Mouse (Mus musculus): ENCODE measurements around the gene Isg15. TPM values are rescaled to one million over a fixed set of nuclear protein-coding genes. Genes with fewer than 3 reads are reported as not detected.

Isg15 gene
- polyA plus RNA-seq, 1 experiment, result 96.9 TPM

- no peak for TF ChIP-seq POLR2A (IDR thresholded peaks at IDR 0.05; ENCODE audit: borderline replicate concordance, low read depth, low read length)
- TF ChIP-seq CTCF (IDR thresholded peaks at IDR 0.05; ENCODE audit: low read depth, low read length), result no peak
- Histone ChIP-seq H3K4me1 (ENCODE audit: control insufficient read depth, insufficient read depth, low read length) (peaks cover 28% of the 10 kb centered on the region), H3K4me3 (ENCODE audit: insufficient read depth, low read length) (no peak overlapping the region), H3K27ac (ENCODE audit: insufficient read depth, low read depth, low read length) (peak overlapping the region; percentile 69)
Measured at GRCm38 (mm10) chr4:156227752-156228392, 27.3 kb upstream of the Isg15 start.

GRCm38 (mm10) chr4:156224276-156224675 lies 23.7 kb upstream of the Isg15 start:
- TF ChIP-seq POLR2A (IDR thresholded peaks at IDR 0.05; ENCODE audit: borderline replicate concordance, low read depth, low read length) (no peak), CTCF (IDR thresholded peaks at IDR 0.05; ENCODE audit: low read depth, low read length) (no peak)
- Histone ChIP-seq H3K4me3 (ENCODE audit: insufficient read depth, low read length) (no peak overlapping the region), H3K27ac (ENCODE audit: insufficient read depth, low read depth, low read length) (no peak overlapping the region), H3K4me1 (ENCODE audit: control insufficient read depth, insufficient read depth, low read length) (peaks cover 21% of the 10 kb centered on the region)

- Histone ChIP-seq H3K27ac (ENCODE audit: insufficient read depth, low read depth, low read length) (no peak overlapping the region), H3K4me1 (ENCODE audit: control insufficient read depth, insufficient read depth, low read length) (peaks cover 3% of the 10 kb centered on the region; the same call in 1 of the 2 replicates), H3K4me3 (ENCODE audit: insufficient read depth, low read length) (no peak overlapping the region)
- TF ChIP-seq CTCF (IDR thresholded peaks at IDR 0.05; ENCODE audit: low read depth, low read length), result no peak
- TF ChIP-seq POLR2A (IDR thresholded peaks at IDR 0.05; ENCODE audit: borderline replicate concordance, low read depth, low read length), result no peak
Measured at GRCm38 (mm10) chr4:156219936-156220335, 19.3 kb upstream of the Isg15 start.

- Histone ChIP-seq H3K4me3 (ENCODE audit: insufficient read depth, low read length) (no peak overlapping the region), H3K4me1 (ENCODE audit: control insufficient read depth, insufficient read depth, low read length) (peaks cover 3% of the 10 kb centered on the region; the same call in 1 of the 2 replicates), H3K27ac (ENCODE audit: insufficient read depth, low read depth, low read length) (no peak overlapping the region)
- TF ChIP-seq CTCF (IDR thresholded peaks at IDR 0.05; ENCODE audit: low read depth, low read length), result no peak
- no peak for TF ChIP-seq POLR2A (IDR thresholded peaks at IDR 0.05; ENCODE audit: borderline replicate concordance, low read depth, low read length)
Measured at GRCm38 (mm10) chr4:156217838-156218237, 17.2 kb upstream of the Isg15 start.

GRCm38 (mm10) chr4:156217022-156217669 lies 16.5 kb upstream of the Isg15 start:
- TF ChIP-seq POLR2A (IDR thresholded peaks at IDR 0.05; ENCODE audit: borderline replicate concordance, low read depth, low read length), result no peak
- no peak for TF ChIP-seq CTCF (IDR thresholded peaks at IDR 0.05; ENCODE audit: low read depth, low read length)
- Histone ChIP-seq H3K4me1 (ENCODE audit: control insufficient read depth, insufficient read depth, low read length) (peaks cover 3% of the 10 kb centered on the region; the same call in 1 of the 2 replicates), H3K27ac (ENCODE audit: insufficient read depth, low read depth, low read length) (no peak overlapping the region), H3K4me3 (ENCODE audit: insufficient read depth, low read length) (no peak overlapping the region)

GRCm38 (mm10) chr4:156216196-156216595 lies 15.6 kb upstream of the Isg15 start:
- no peak overlapping the region for H3K4me3 ChIP-seq (ENCODE audit: insufficient read depth, low read length)
- TF ChIP-seq POLR2A (IDR thresholded peaks at IDR 0.05; ENCODE audit: borderline replicate concordance, low read depth, low read length) (no peak), CTCF (IDR thresholded peaks at IDR 0.05; ENCODE audit: low read depth, low read length) (no peak)
- H3K4me1 ChIP-seq (ENCODE audit: control insufficient read depth, insufficient read depth, low read length), result peaks cover 3% of the 10 kb centered on the region; the same call in 1 of the 2 replicates
- no peak overlapping the region for H3K27ac ChIP-seq (ENCODE audit: insufficient read depth, low read depth, low read length)

- no peak for TF ChIP-seq POLR2A (IDR thresholded peaks at IDR 0.05; ENCODE audit: borderline replicate concordance, low read depth, low read length)
- TF ChIP-seq CTCF (IDR thresholded peaks at IDR 0.05; ENCODE audit: low read depth, low read length), result no peak
- H3K4me3 ChIP-seq (ENCODE audit: insufficient read depth, low read length), result no peak within 1 kb of the TSS
Measured at GRCm38 (mm10) chr4:156215649-156216048, 15.0 kb upstream of the Isg15 start, which contains the start of gene Perm1. Perm1 (plus strand) TSS chr4:156215868.

GRCm38 (mm10) chr4:156213134-156213533 lies 12.5 kb upstream of the Isg15 start:
- no peak for TF ChIP-seq CTCF (IDR thresholded peaks at IDR 0.05; ENCODE audit: low read depth, low read length)
- TF ChIP-seq POLR2A (IDR thresholded peaks at IDR 0.05; ENCODE audit: borderline replicate concordance, low read depth, low read length), result no peak
- Histone ChIP-seq H3K4me3 (ENCODE audit: insufficient read depth, low read length) (no peak overlapping the region), H3K27ac (ENCODE audit: insufficient read depth, low read depth, low read length) (no peak overlapping the region), H3K4me1 (ENCODE audit: control insufficient read depth, insufficient read depth, low read length) (peaks cover 11% of the 10 kb centered on the region)

More at GRCm38 (mm10) chr4:156215649-156216048, 15.0 kb upstream of the Isg15 start, which contains the start of gene Perm1:
- Histone ChIP-seq H3K4me1 (ENCODE audit: control insufficient read depth, insufficient read depth, low read length) (peaks cover 3% of the 10 kb centered on the region; the same call in 1 of the 2 replicates), H3K27ac (ENCODE audit: insufficient read depth, low read depth, low read length) (no peak within 1 kb of the TSS)

GRCm38 (mm10) chr4:156209963-156210635 lies 9.5 kb upstream of the Isg15 start:
- H3K4me1 ChIP-seq (ENCODE audit: control insufficient read depth, insufficient read depth, low read length), result peaks cover 8% of the 10 kb centered on the region
- H3K27ac ChIP-seq (ENCODE audit: insufficient read depth, low read depth, low read length), result no peak overlapping the region
- no peak overlapping the region for H3K4me3 ChIP-seq (ENCODE audit: insufficient read depth, low read length)
- TF ChIP-seq CTCF (IDR thresholded peaks at IDR 0.05; ENCODE audit: low read depth, low read length) (no peak), POLR2A (IDR thresholded peaks at IDR 0.05; ENCODE audit: borderline replicate concordance, low read depth, low read length) (no peak)

Measured in bone marrow macrophage, adult 2 months (primary cell).